Mouse (Mus musculus) cerebellum, postnatal 4 days (tissue): Measurements from ENCODE around the gene Hoxd11.
A peak's percentile ranks its signal among the peaks of the same experiment; 100 is the strongest.

ENCODE experiments used
- DNase-seq, 2 experiments: peaks; one replicate each; pipeline ENCODE4 v3.0.0; 2022; ENCODE audit warnings: low spot score in 2 of 2, mixed read lengths in 1 of 2

The Hoxd11 gene

DNA sequence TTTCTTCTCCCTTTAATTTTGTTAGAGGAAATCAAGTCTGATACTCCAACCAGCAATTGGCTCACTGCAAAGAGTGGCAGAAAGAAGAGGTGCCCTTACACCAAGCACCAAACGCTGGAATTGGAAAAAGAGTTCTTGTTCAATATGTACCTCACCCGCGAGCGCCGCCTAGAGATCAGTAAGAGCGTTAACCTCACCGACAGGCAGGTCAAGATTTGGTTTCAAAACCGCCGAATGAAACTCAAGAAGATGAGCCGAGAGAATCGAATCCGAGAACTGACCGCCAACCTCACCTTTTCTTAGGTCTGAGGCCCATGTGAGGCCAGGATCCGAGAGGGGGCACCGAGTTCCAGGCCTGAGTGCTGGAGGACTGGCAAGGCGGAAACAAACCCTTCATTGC lies 14.7 kb downstream of the Hoxd11 start:
- DNase-seq, result no peak

DNA sequence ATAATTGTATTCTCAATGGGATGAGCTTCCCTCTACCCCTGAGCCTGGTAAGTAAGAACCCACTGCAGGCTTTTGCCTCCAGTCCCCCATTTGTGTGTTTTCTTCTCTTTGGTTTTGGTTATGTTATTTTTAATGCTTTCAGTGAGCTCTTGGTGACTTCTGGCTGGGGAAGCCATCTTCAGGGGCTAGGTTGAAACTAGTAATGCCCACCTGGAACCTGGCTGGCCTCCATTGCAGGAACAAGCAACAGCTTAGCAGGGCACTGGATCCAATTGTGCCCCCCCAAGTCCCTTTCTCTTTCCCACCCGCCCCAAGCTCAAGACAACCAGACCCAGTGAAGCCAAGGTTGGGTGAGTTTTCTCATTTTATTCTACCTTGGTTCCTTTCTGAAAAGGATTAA lies 16.0 kb downstream of the Hoxd11 start:
- no peak for DNase-seq

DNA sequence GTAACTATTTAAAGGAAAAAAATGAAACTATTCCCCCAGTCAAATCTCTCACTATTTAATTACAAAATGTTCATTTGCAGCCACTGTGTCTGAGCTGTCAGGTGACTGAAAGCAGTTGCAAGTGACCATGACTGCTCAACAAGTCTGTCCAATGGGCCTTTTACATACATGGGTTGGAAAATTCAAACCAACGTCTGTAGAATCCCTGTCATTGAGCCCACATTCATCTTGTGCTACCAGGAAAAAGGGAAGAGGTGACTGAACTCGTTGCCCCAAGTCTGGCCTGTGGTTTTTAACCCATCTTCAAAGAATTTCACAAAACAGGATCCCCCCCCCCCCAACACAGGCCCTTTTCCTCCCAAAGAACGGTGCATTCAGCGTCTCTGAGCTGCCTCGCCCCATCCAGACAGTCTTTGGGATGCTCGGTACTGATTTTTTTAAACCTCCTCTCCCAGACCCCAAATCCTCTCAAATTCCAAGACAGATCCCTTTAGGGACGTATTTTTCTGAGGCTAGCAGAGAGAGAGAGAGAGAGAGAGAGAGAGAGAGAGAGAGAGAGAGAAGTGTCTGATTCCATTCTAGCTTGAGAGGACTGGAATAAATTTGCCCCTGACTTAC lies 16.6 kb downstream of the Hoxd11 start:
- DNase-seq, result no peak

DNA sequence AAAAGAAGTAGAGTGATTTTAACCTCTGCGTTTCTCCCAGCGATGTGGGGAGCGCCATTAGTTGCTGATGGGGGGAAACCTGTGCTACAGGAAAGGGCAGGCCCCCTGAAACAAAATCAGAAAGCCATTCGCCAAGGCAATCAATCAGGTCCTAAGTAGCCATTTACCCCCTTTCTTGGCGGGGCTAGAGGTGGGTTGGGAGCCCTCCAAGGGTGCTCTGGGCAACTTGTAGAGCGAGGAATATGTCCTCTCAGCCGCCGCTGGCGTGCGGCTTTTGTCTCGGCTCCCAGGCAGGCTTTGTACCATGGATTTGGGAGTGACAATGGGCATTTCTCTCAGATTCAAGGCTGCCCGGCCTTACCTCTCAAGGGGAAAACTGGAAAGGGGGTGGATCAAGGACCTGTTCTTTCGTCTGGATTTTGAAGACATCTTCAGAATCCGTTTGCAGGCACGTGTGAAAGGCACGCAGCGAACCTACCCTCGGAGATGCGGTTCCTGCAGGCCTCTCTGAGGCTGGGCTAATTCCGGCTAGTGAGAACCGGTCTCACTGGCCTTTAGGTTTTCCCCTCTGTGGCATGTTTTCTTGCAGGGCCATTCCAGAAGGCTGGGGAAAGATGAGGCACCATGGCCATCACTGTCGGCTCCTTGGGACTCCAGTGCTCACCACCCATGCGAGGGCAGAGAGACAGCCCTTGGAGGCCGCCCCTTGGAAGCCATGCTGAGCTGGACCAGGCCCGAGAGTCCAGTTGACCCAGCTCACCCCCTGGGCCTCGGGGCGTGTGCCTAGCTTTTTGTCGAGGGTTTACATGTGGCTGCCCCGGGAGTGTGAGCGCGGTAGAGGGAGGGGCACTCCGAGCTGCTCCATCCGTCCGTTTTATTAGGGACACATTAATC lies 17.3 kb downstream of the Hoxd11 start:
- DNase-seq, result peak in 1 of 2 experiments; percentile 13

- peak in 1 of 2 experiments; percentile 18 for DNase-seq
These were observed 18.3 kb downstream of the Hoxd11 start, which contains the start of gene Hoxd9 for GRCm38 (mm10) chr2:74697567-74698121. Gene Hoxd9, plus strand, starts transcription at chr2:74697727.

DNA sequence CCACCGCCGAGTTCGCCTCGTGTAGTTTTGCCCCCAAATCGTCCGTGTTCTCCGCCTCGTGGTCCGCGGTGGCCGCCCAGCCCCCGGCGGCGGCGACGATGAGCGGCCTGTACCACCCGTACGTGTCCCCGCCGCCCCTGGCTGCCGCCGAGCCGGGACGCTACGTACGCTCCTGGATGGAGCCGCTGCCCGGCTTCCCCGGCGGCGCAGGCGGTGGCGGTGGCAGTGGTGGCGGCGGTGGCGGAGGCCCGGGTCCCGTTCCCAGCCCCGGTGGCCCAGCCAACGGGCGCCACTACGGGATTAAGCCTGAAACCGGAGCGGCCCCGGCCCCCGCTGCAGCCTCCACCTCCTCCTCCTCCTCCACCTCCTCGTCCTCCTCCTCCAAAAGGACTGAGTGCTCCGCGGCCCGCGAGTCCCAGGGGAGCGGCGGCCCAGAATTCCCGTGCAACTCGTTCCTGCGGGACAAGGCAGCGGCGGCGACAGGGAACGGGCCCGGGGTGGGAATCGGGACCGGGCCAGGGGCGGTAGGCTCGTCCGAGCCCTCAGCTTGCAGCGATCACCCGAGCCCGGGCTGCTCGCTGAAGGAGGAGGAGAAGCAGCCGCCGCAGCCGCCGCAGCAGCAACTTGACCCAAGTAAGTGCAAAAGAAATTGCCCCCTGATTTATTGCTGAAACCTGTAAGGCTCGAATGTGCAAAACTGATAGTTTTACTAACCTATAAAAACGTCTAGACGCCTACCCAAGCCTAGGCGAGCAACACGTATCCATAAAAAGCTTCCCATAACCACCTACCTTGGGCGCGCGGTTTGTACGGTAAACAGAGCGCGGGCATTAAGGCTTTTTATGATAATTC lies 19.1 kb downstream of the Hoxd11 start:
- peak in 1 of 2 experiments; percentile 19 for DNase-seq

GRCm38 (mm10) chr2:74699053-74699430 lies 19.7 kb downstream of the Hoxd11 start:
- DNase-seq, result peak in 1 of 2 experiments; percentile 10

- peak in 1 of 2 experiments; percentile 18 for DNase-seq
These were observed 20.5 kb downstream of the Hoxd11 start for GRCm38 (mm10) chr2:74699664-74700545.

- peak in 1 of 2 experiments; percentile 19 for DNase-seq
These were observed 21.3 kb downstream of the Hoxd11 start for GRCm38 (mm10) chr2:74700546-74701112.

GRCm38 (mm10) chr2:74701949-74702819 lies 22.8 kb downstream of the Hoxd11 start:
- peak; percentile 77 to 87 for DNase-seq

DNA sequence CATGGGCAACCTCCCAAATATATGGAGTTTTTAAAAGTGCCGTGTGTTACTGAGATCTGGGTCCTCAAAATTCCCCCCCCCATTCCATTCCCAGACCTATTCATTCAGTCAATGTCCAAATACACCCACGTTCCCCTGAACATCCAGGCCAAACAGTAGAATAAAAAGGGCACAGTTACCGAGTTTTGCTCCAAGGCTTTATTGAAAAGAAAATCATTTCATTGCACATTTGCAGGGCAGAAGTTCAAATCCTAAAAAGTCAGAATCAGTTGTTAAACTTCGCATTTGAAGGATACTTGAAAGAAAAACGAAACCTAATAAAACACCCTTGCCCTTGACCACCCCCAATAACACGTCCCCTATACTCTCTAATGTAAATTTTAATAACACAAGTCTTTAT lies 23.5 kb downstream of the Hoxd11 start:
- DNase-seq, result no peak

- no peak for DNase-seq
These were observed 24.0 kb downstream of the Hoxd11 start for GRCm38 (mm10) chr2:74703317-74703716.

DNA sequence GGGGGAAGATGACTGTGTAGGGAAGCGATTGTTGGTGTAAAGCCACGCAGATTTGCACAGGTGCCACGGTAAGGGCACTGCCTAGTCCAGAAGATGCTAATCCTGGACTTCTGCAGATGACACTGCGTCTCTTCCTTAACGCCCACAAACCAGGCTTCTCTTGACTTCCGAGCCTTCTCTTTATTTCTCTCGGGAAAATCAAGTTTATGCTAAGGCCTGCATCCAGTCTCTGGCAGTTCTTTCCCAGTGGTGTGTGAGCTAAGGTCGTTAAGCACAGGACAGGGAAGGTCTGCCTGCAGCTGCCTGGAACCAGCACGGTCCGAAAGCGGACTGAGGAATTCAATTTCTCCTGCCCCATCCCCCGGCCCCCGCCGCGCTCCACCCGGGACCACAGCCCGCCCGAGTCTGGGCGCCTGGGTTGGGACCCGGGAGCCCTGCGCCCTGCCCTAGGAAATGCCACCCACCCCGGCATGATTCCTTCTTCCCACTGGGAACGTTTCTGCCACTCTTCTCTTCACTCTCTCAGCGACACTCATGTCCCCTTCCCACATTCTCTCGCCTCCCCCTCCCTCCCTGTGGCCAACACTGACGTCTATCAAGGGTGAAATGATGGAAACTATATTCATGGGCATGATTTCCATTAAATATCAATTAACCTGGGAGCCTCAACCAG lies 24.5 kb downstream of the Hoxd11 start:
- DNase-seq, result peak in 1 of 2 experiments; percentile 15

DNA sequence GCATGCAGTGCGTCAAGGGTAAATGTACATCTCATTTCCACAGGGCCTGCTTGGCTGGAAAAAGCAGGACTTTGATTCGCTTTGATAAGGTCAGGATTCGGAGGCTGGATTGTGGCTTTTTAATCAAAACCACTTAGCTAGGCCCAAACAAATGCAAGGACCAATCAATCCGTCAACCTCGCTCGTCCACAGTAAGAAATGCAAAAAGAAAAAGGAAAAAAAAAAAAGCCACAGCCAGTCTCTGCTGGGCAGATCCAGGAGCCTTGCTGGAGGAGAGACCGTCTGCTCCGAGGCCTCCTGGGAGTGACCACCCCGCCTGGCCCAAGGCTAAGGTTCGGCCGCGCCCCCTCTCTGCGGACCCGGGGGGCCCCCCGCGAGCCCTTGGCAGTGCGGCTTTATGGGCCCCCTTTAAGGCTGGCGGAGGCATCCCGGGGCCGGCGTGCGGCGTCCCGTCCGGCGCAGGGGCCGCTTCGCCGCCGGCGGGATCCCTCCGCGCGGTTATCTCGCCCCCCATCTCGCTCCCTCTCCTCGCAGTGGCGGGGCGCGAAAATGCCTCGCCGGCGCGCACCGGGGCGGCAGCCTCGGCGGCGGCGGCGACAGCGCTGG lies 25.1 kb downstream of the Hoxd11 start, which contains the start of gene Hoxd8:
TSS of gene Hoxd8 (plus strand) at position 223 of the 606 bp plus-strand sequence.
- peak in 1 of 2 experiments; percentile 13 for DNase-seq

DNA sequence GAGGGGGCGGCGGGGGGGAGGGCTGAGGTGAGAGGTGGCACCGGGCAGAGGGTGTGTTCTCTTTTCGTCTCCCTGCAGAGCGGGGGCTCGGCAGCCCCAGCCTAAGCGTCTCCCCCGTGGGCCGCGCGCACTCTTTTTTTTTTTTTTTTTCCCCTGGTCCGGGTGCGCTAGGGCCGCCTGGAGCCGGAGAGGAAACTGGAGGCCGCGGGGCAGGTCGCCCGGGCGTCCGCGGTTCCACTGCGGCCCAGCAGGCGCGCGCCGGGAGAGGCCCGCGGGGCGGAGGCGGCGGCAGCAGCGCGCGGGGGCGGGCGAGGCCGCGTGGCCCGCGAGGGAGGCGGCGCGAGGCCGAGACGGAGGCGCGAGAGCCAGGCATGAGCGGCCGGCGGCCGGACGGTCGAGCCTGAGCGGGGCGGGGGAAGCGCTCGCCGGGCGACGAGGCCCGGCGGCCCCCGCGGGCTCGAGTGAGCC lies 25.7 kb downstream of the Hoxd11 start:
- peak in 1 of 2 experiments; percentile 10 for DNase-seq

DNA sequence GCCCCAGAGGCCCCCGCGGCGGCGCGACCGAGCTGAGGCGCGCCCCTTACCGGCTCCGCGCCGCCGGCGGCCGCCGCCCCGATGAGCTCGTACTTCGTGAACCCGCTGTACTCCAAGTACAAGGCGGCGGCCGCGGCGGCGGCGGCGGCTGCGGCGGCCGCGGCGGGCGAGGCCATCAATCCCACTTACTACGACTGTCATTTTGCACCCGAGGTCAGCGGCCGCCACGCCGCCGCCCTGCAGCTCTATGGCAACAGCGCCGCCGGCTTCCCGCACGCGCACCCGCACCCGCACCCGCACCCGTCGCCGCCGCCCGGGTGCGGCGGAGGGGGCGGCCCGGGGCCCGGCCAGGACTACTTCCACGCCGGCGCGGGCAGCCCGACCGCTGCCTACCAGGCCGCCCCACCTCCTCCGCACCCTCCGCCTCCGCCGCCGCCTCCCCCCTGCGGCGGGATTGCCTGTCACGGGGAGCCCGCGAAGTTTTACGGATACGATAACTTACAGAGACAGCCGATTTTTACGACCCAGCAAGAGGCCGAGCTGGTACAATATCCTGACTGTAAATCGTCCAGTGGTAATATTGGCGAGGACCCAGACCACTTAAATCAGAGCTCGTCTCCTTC lies 26.2 kb downstream of the Hoxd11 start:
- peak in 1 of 2 experiments; percentile 17 for DNase-seq

DNA sequence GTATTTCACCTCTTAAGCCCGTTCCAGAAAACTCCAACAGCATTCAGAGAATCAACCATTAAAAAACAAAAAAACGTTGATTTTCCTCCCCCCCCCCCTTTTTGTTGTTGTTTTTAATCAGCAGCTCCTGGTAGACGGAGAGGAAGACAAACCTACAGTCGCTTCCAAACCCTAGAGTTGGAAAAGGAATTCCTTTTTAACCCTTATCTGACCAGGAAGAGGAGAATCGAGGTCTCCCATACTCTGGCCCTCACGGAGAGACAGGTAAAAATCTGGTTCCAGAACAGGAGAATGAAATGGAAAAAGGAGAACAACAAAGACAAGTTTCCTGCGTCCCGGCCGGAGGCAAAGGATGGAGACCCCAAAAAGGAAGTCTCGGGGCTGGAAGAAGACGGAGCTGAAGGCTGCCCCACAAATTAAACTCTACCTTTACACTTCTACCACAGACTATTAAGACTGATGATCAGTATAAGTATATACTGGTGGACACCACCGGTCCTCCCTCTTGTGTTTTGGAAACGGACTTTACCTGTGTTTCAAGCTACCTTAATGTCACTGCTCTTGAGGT lies 27.1 kb downstream of the Hoxd11 start:
- no peak for DNase-seq
